Mouse (Mus musculus) skeletal muscle tissue, adult 2 months (tissue): ENCODE data around the gene Glis1.

Experiments
- DNase-seq: peaks from one replicate; pipeline ENCODE4 v3.0.0-alpha.2; 2012; ENCODE audit warnings: low read depth, low spot score

Glis1 gene

DNA sequence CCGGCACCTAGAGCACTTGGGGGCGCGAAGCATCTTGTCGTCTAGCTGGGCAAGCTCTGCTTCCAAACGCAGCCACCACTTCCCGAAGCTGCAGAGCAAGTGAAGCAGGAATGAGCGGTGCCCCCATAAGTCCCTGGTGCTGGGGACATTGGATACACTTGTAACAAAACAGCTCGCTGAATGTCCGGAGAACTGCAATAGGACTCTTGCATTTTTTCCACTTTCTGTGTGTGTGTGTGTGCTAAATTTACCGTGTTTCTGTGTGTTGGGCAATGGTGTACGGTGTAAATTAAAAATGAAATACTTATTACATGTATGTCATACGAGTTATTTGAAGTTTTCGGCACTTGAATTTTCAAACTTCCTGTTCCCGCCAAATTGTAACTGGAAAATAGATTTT lies 249.7 kb downstream of the Glis1 start, which contains the start of gene Dmrtb1:
Gene Dmrtb1, minus strand, starts transcription at position 101 of the 400 bp plus-strand sequence.
- DNase-seq = no peak
